Mouse (Mus musculus) urinary bladder, postnatal 4 days (tissue): ENCODE measurements around the gene Casc1.
"Not testable (repeated sequence)": the region's sequence is repeated elsewhere in the genome, so short reads cannot be mapped to it uniquely, and the experiment has no call there.

Source experiments
- DNase-seq, 2 experiments: peaks; one replicate each; pipeline ENCODE4 v3.0.0; 2021 to 2022; ENCODE audit warnings: low spot score in 2 of 2

Gene Casc1

DNA sequence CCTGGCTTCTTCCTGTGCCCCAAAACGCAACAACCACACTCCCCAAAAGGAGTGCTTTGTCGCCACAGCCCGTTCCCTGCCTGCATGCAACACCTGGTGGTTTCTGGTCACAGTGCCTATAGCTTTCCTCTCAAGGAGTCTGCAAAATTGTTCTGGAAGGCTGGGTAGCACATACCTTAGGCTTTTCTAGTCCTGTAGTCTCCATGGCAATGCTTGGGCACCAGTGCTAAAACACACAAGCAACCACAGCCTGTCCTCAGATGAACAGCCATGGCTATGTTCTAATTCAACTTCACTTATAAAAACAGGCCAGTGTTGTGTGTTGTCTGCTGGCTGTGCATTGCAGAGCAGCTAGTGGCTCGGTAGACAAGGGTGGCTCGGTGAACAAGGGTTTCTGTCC is 74.0 kb downstream of the Casc1 start:
- DNase-seq = no peak

DNA sequence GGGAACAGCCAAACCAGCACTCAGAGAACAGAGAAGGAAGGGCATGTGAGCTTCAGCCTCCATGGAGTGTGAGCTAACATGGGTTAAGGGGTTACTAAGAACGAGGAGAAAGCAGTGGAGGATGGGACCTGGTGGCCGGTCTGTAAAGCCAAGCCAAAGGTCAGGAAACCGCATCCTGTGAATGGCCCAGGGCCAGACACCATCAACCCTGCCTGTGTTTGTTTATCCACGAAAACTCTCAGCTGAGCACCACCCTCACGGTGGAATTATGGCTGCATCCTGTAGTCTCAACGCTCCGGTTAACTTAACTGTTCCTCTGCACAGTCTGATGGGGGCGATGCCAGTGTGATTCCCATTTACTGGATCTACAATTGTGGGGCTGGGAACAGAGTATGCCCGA is 75.0 kb downstream of the Casc1 start:
- no peak for DNase-seq

DNA sequence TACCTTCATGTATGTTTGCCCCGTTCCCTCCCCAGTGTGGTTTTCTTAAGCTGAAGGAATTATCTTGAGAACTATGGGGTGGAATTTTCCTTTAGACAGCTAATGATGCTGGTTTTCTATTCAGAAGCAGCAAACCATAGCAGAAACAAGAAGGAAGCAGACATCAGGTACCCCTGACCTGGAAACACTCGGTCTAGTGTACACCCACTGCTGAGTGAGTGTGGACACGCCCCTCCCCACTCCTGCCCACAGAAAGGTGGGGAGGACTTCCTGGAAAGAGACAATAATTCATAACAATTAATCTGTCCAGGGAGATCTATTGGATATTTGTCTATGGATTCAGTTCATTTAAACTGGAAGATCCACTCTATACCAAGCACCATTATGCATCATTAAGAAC is 75.5 kb downstream of the Casc1 start:
- no peak for DNase-seq

DNA sequence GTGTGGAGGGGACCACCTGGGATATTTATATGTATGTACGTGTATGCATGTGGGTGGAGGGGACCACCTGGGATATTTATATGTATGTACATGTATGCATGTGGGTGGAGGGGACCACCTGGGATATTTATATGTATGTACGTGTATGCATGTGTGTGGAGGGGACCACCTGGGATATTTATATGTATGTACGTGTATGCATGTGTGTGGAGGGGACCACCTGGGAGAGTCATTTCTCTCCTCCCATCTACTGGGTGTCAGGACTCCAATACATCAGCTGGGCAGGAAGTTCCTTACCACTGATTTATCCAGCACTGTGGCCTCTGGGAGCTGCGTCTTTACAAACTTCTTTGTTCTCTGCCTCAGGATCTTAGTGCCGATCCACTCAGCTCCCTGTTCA is 77.8 kb downstream of the Casc1 start:
- not testable (repeated sequence) for DNase-seq

DNA sequence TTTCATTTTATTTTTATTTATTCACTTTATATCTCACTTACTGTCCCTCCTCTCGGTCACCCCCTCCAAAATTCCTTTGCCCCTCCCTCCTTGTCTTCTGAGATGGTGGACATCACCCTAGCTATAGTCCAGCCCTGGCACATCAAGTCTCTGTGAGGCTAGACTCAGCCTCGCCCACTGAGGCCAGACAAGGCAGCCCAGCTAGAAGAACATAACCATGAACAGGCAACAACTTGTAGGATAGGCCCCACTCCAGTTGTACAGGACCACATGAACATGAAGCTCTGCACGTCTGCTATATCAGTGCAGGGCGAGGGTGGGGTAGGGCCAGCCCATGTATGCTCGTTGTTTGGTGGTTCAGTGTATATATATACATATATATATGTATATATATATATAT is 78.8 kb downstream of the Casc1 start:
- DNase-seq = no peak

- no peak for DNase-seq
Observed at GRCm38 (mm10) chr6:145129563-145129962, 81.2 kb downstream of the Casc1 start.

- DNase-seq = no peak
Observed at GRCm38 (mm10) chr6:145127652-145128051, 83.2 kb downstream of the Casc1 start.

DNA sequence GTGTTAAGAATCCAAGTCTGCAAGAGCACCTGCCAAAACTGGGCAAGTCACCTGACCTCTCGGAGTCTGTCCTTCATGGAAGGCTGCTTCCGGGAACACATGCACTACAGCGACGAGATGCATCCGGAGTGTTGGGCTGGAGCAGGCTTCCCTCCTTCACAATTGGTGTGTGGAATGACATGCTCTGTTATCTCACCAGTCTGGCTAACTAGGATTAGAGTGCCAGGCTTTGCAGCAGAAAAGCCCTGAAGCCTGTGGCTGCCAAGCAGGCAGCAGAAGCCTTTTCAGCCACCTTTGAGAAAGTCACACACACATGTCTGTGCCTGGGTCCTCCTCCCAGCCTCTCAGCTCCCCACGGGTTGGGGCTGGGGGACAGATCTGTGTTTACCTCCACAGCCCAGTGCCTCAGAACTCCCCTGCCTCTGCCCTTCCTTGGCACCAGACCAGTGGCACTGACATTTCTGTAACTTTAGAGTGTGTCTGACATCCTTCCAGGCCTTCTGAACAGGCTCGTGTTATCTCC is 85.2 kb downstream of the Casc1 start:
- no peak for DNase-seq
